18 mouse cellular contexts compared by ENCODE assay signal in genomic region chr16:92203599-92203998, GRCm38 (mm10).
DNase-seq lines count a peak whose midpoint lies in the region; TF ChIP-seq lines count a peak whose summit lies in the region.
"Had no signal": no experiment of that assay in that cellular context is flagged by ENCODE, and none has a peak within 500 bp of the region (broad histone marks: within the 10 kb centered on the region; RNA-seq: fewer than 3 reads in every experiment).

No protein-coding gene starts in this region.

- no peaks in the 10 kb centered on the region for H3K4me1 ChIP-seq in heart, embryonic 10.5 days
- no peaks in the 10 kb centered on the region for H3K4me1 ChIP-seq in cortical plate, adult 2 months (ENCODE audit: control insufficient read depth, insufficient read depth, low read length)
- H3K4me1 ChIP-seq: megakaryocyte, embryonic 14.5 days had no signal

- WGBS in heart, embryonic 10.5 days = 82% methylated on average over 8 of the region's 8 CpGs

- peak; percentile 13 for TF ChIP-seq CTCF in left cerebral cortex, adult 2 months (IDR thresholded peaks at IDR 0.05)
- 0 out of 2 replicates have a peak, but pooled peaks have one; percentile 11 for TF ChIP-seq CTCF in cortical plate, adult 2 months (IDR thresholded peaks at IDR 0.05; ENCODE audit: extremely low read depth, insufficient read depth, low read length)

- H3K9me3 ChIP-seq in heart, embryonic 10.5 days = no peaks in the 10 kb centered on the region
- H3K9me3 ChIP-seq: embryonic facial prominence, embryonic 15.5 days; limb, embryonic 13.5 days; neural tube, embryonic 15.5 days had no signal

- H3K36me3 ChIP-seq in heart, embryonic 10.5 days = no peaks in the 10 kb centered on the region
- H3K36me3 ChIP-seq: embryonic facial prominence, embryonic 15.5 days; limb, embryonic 13.5 days; neural tube, embryonic 15.5 days had no signal

- H3K4me3 ChIP-seq in heart, embryonic 10.5 days = no peak overlapping the region
- H3K4me3 ChIP-seq in left cerebral cortex, adult 2 months = no peak overlapping the region
- H3K4me3 ChIP-seq in cortical plate, adult 2 months (ENCODE audit: insufficient read depth, low read length) = no peak overlapping the region
- H3K4me3 ChIP-seq: embryonic facial prominence, embryonic 15.5 days; limb, embryonic 13.5 days; megakaryocyte, embryonic 14.5 days; neural tube, embryonic 15.5 days had no signal

- TF ChIP-seq POLR2A in cortical plate, adult 2 months (IDR thresholded peaks at IDR 0.05; ENCODE audit: extremely low read depth, insufficient read depth, low read length) = no peak

- DNase-seq in heart, embryonic 10.5 days (ENCODE audit: low spot score) = peak; percentile 70
- no peak for DNase-seq in heart, adult 9 months (ENCODE audit: low spot score in 2 of 2)
- DNase-seq in left cerebral cortex, adult 2 months (ENCODE audit: extremely low spot score in 1 of 2, low spot score in 2 of 2) = no peak
- no peak for DNase-seq in left cerebral cortex, adult 11 months (ENCODE audit: low spot score)
- DNase-seq in Muller cell, postnatal 12 days (ENCODE audit: inconsistent ontology term) = peak; percentile 11
- no peak for DNase-seq in adrenal gland, adult (ENCODE audit: inconsistent age in 2 of 2, low spot score in 1 of 2)
- DNase-seq: adrenal gland, postnatal 36 days; kidney, adult 9 months; kidney, postnatal 4 days; lung, adult 2 months; midbrain, embryonic 14.5 days; right cerebral cortex, postnatal 14 days; thymus, adult 18-20 months had no signal

- H3K27ac ChIP-seq in heart, embryonic 10.5 days = no peak overlapping the region
- H3K27ac ChIP-seq in left cerebral cortex, adult 2 months = no peak overlapping the region
- no peak overlapping the region for H3K27ac ChIP-seq in cortical plate, adult 2 months (ENCODE audit: insufficient read depth, low read length)
- H3K27ac ChIP-seq: embryonic facial prominence, embryonic 15.5 days; limb, embryonic 13.5 days; neural tube, embryonic 15.5 days had no signal

- H3K27me3 ChIP-seq in heart, embryonic 10.5 days (ENCODE audit: insufficient read depth, poor library complexity, severe bottlenecking) = no peaks in the 10 kb centered on the region
- H3K27me3 ChIP-seq: embryonic facial prominence, embryonic 15.5 days; neural tube, embryonic 15.5 days had no signal

- intact Hi-C loops in left cerebral cortex, adult 2 months (cut with DNase I) = no loop called here

Comparison
In these comparisons a context has a peak if more than half of its experiments do, and no peak if none do; other contexts are left out.
1. DNase-seq: peak in heart, embryonic 10.5 days (single experiment) and Muller cell, postnatal 12 days (single experiment); none in heart, adult 9 months (0 of 2), left cerebral cortex, adult 2 months (0 of 2), left cerebral cortex, adult 11 months (single experiment) and adrenal gland, adult (0 of 2).